Mouse (Mus musculus) brain, embryonic 14.5 days (tissue): ENCODE measurements around the gene Chst15. TPM values are rescaled to one million over a fixed set of nuclear protein-coding genes. Genes with fewer than 3 reads are reported as not detected.

ENCODE experiments used
- DNase-seq: peaks from one replicate; pipeline ENCODE4 v3.0.0-alpha.2; 2011; ENCODE audit warnings: low read depth
- CTCF ChIP-seq: fragments of 200-500 bp; IDR thresholded peaks from 2 replicates; pipeline ENCODE4 v1.5.1; 2012; ENCODE audit warnings: inconsistent platforms, mild to moderate bottlenecking, moderate library complexity, borderline replicate concordance; ENCODE audit not compliant: insufficient read depth, insufficient read length; ENCODE audit errors: extremely low read depth
- POLR2A ChIP-seq: fragments of 200-500 bp; IDR thresholded peaks from 2 replicates; pipeline ENCODE4 v1.6.1; 2012; ENCODE audit warnings: mild to moderate bottlenecking, inconsistent platforms, borderline replicate concordance; ENCODE audit not compliant: poor library complexity, insufficient read depth, insufficient read length, severe bottlenecking; ENCODE audit errors: extremely low read depth
- polyA plus RNA-seq: library from polyadenylated mRNA; depleted of rRNA; stranded (reverse); fragments of >200 nt; gene quantifications from 2 replicates; pipeline ENCODE4 v1.2.3, GENCODE M21; 2012

Chst15 gene
- polyA plus RNA-seq, 1 experiment, result 14.4 TPM

DNA sequence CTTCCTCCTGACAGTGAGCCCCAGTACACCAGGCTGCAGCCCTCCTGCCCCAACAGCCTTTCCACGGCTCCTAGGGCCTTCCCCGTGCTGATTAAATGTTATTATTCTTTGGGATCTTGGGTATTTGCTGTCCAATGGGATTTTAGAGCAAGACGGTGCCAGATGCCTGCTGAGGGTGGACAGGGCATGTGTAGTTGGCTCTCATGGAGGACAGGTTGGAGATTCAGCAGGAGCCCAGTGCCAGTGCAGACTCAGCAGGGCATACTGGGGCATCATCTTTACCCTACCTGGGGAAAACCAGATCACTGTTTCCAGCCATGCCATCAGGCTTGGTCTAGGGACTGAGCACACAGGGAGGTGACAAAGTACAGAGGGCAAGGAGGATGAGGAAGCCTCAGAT, 86.1 kb downstream of the Chst15 start:
- TF ChIP-seq CTCF (no peak), POLR2A (no peak)

DNA sequence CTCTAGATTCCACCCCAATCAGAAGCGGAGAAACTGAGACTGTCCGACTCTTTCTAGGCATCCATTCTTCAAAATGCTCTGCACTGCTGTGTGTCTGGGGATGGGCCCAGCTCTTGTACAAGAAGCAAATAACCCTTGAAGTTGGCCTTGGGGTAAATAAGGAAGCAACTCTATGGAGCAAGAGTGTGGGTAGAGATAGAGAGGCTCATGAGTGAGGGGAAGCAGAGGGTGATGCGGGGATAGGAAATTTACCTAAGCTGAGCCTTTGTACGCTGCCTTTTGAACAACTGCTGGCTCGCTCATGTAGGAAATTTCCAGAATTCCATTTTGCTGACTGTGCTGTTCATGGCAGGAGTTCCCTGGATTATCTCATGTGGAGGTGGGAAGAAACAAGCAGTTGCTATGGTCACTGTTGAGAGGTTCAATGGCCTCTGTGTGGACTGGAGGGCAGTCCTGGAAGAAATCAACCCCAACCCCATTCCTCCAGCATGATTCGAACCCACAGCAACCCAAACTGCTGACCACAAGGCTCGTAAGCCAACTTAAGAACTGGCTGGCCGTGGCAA, 89.9 kb downstream of the Chst15 start:
- TF ChIP-seq POLR2A, result no peak
- no peak for TF ChIP-seq CTCF
- DNase-seq, result no peak

More for the DNA sequence above, 86.1 kb downstream of the Chst15 start:
- DNase-seq, result no peak

DNA sequence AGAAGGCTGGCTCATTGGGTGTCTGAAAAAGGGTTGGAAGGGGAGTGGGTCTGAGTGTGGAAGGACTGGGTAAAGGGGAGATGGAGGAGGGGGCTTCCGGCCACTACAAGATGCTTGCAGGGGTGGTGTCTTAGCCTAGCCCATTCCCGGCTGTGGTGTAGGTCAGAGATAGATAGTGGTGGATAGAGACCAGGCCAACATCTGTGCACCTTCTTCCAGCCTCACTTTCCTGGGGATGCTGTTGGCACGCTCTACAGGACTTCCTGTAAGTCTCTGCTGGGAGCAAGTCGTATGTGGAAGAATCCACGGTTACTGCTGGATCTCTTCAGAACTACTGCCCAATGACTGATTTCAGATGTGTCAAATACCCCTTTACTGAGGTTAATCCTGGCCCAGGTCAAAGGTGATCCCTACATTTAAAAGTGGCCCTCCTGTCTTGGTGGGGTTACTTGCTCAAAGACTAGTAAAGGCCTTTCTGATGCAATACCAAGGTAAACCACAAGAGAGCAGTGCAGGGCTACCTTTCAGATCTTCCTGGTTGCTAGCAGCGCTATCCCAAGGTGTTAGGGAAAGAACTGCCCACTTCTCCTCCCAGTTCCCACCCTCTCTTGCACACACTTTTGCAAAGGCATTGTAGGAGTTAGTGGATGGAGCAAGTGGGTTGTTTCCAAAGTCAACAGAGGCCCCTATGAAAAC, 90.5 kb downstream of the Chst15 start:
- peak; percentile 91 for DNase-seq
- TF ChIP-seq POLR2A, result no peak
- TF ChIP-seq CTCF, result peak; percentile 90

DNA sequence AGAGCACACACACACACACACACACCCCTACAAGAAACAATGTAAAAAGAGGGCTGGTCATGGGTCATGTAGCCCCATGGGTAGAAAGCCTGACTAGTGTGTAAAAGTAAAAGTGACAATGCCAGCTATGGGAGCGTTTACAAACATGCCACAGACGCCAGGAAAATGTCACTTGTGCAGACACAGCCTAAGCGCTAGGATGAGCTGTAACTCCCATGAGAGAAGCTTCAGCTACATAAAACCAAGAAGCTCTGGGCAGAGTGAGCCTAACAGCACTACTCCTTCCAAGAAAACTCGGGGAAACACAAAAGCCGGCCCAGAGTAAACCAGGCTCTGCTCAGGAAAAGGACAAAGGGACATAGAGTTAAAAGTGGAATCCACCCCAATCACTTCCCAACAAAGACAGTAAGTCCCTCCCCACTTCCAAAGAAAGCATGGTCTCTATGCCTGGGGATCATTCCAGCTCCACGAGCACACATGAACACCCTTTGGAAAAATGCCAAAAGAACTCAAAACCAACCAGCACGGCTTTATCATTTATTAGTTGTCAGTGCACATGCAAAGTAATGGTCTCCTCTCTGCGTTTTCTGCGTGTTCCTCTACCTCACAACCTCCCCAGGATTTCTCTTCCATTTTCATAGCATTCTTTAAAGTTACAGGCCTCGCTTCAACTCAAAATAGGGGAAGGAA, 93.4 kb downstream of the Chst15 start:
- TF ChIP-seq CTCF (no peak), POLR2A (no peak)
- peak; percentile 64 for DNase-seq

DNA sequence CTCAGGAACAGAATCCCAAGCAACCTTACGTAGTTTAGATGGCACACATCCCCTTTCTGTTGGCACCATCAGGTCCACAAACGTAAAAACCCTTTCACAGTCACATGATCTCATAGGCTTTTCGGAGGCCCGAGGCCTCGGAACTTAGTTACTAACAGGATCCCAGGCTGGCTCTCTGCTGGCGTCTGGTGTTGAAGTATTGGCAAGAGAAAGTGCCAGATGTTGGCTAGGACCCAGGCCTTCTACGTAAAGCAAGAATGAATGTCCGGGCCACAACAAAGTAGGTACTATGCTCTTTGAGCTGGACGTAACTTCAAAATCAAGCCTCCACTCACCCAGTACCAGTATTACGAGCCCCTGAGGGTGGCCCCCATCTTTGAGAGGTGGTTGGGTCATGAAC, 103.0 kb downstream of the Chst15 start:
- no peak for TF ChIP-seq CTCF
- no peak for TF ChIP-seq POLR2A
- DNase-seq, result peak; percentile 56

DNA sequence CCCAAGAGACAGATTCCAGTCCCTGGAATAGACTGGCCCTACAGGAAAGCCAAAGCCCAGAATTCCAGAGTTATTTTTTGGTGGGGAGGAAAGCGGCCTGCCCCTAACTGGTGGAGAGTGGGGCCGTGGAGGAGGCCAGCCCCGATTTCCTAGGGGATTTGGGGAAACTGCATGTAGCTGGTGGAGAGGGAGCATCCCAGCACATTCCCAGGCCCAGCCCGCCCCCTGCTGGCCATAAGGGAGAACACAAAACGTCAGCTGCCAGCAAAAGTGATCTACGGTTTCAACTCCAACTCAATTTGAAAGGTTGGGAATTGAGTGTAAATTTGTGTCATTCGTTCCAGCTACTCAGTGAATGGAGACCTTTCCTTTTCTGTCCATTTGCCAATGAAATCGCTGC, 103.6 kb downstream of the Chst15 start:
- no peak for TF ChIP-seq POLR2A
- TF ChIP-seq CTCF, result peak; percentile 96
- DNase-seq, result peak; percentile 88

DNA sequence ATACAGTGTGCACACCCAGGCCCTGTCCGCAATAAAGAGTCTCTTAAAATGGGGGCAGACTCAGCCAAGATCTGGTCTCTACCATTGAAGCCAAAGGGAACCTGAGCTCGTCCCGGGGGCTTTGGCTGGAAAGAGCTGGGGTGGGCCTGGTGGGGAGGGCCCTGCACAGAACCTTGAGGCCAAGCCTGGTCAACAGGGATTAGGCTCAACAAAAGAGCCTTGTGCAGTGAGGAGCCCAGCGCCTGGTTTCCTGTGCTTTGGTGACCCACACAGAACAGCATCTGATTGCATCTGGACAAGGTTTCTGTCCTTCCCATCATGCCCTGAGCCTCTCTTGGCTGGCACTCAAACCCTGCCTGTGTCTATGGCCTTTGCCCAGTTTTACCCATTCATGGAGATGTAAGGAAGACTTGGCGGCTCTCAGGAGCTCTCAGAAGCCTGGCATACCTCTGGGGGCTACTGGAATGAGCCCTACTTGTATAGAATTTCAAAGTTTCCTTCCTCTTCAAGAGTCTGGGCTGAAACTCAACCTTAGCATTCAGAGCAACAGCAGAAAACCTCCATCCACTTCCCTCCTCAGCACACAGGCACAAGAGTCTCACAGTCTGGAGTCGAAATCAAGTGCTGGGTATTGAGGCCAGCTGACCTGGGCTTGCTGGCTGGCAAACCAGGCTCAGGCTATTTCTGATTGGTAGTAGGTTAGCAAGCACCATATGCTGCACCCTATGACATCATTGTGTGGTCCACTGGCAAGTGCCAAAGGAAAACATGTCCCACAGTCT, 104.9 kb downstream of the Chst15 start:
- peak; percentile 82 for DNase-seq
- TF ChIP-seq POLR2A (no peak), CTCF (no peak)

DNA sequence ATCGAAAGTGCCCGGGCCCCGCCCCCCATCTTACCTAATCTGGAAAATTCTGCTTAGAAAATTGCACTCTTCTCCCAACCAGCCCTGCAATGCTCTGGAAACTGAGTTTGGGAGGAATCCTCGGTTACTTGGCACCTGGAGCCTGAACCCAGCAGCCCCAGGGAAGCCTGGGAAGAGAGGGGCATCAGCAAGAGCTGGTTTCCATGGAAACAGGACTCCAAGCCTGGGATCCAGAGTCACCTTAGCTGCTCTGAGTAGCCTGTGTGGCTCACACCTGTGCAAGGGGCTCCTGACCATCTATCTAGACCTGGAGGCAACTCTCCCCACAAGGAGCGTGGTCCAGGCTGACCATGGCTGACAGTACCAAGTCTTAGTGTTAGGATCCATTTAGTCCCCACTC, 106.4 kb downstream of the Chst15 start:
- TF ChIP-seq POLR2A, result no peak
- no peak for TF ChIP-seq CTCF
- DNase-seq, result no peak

DNA sequence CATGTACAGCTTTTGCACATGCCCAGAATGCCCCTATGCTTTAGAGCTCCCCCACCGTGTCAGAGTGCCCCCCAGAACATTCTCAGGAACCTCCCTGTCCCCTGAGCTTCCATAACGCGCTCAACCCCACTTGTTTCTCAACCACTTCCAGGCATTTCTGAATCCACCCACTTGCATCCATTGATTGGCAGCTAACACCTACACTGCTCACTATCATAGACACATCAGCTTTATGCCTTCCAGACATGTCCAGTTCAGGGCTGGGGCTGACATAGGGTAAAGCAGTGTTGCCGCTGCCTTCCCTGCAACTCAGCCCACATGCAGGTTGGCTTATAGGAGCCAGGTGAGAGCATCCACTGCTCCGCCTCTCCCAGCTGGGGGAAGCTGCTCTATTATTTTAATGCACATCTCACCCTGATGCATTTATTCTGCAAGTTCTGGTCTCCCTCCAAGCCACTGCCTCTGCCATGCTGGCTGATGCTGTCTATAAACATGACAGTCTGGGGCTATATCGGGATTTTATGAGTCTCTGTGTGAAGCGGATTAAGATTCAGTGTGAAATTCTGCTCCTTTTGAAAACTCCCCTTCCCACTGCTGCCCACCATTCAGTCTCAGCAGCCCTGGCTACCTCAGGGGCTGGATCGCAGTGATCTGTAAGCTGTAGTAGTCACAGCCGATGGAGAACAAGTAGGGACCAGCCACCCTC, 107.9 kb downstream of the Chst15 start:
- no peak for TF ChIP-seq CTCF
- no peak for TF ChIP-seq POLR2A
- peak; percentile 64 for DNase-seq

DNA sequence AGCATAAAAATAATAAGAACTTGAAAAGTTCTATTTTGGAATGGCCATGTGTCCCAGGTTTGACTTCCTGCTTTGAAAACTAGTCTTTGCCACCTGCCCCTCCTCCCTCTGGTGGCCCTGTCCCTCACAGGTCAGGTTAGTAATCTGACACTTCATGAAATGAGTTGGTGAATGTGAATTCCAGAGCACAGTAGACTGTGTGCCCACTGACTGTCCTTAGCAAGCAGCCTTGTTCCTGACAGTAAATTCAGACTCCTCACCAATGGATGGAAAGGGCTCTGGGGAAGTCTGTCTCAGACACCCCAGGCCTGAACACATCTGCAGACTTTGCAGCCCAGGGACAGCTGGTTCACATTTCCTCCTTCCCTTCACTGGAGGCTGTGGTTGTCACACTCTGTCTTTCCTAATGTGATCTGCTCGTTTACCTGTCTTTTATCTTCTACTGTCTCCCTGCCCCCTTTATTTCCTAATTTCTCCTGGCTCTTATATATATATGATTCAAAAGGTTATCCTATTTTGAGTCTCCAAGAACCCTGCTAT, 112.9 kb downstream of the Chst15 start:
- DNase-seq, result no peak
- TF ChIP-seq POLR2A, result no peak
